Mouse (Mus musculus) inflammation-experienced regulatory T-cells, adult 16 weeks (primary cell): ENCODE data around the gene Gm10271. TPM values are rescaled to one million over a fixed set of nuclear protein-coding genes. Genes with fewer than 3 reads are reported as not detected.

Experiments
- polyA plus RNA-seq: library from polyadenylated mRNA; unstranded; fragments of 100-300 nt; shearing (Covaris generic); gene quantifications from one replicate; pipeline ENCODE4 v1.2.1, GENCODE M21; 2017

Gm10271 gene
- polyA plus RNA-seq: not detected

GRCm38 (mm10) chr10:116972509-116972908 is at the start of gene Gm10271:
Gene Gm10271, minus strand, starts transcription at chr10:116972609.

DNA sequence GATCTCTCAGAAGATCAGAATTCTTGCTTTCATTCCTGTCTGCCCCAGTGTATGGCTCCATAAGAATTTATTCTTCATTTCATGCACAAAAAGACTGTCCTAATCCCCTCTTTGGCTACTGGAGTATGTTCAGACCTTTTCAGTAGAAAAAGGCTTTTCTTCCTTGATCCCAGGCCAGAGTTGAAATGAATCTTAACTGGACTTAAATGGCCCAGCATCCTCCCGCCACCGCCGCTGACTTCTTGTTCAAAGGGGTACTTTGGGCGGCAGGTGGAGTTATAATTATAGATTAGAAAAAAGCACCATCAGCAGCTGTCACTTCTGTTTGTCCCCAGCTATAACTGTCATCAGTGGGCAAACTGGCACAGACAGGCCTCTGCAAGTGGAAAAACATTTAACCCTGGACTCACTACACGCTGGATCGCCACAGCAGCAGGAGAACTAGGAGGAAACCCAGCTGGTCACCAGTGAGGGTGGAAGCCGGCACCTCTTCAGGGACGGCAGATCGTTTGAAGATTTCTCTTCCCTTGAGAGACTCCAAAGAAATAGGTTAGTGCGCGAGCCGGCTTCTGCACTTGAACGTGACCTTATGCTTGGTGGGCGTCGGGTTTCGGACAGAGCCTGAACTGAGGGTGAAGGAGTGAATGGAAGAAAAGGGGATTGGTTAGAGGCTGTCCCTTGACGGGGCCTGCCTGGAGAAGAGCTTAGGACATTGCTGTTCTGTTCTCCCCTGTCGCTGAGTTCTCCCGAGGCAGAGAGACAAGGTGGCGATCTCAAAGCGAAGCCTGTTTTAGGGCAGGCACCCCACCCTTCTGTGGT is 14.1 kb upstream of the Gm10271 start, which contains the start of gene Best3:
TSS of gene Best3 (plus strand) at position 51 of the 819 bp plus-strand sequence.

GRCm38 (mm10) chr10:116950009-116950769 is 22.2 kb downstream of the Gm10271 start, which contains the start of gene Rab3ip:
Gene Rab3ip, minus strand, starts transcription at chr10:116950769.

Other genes with a start within 250 kb of the Gm10271 start
- not detected for gene Myrfl, start 75.7 kb downstream of the Gm10271 start, polyA plus RNA-seq
- gene Rab3ip, start 21.8 kb downstream of the Gm10271 start, polyA plus RNA-seq: 20.2 TPM
- not detected for gene Best3, start 13.7 kb upstream of the Gm10271 start, polyA plus RNA-seq
- gene Lrrc10, start 72.7 kb upstream of the Gm10271 start, polyA plus RNA-seq: not detected
- gene Cct2, start 91.2 kb upstream of the Gm10271 start, polyA plus RNA-seq: 192 TPM
- 33.4 TPM for gene Frs2, start 175.9 kb upstream of the Gm10271 start, polyA plus RNA-seq